Mouse (Mus musculus): ENCODE data around the gene Lao1. TPM values are rescaled to one million over a fixed set of nuclear protein-coding genes. Genes with fewer than 3 reads are reported as not detected.

Lao1 gene
- total RNA-seq (2023; ENCODE audit: inconsistent age), result not detected in 4 replicates

DNA sequence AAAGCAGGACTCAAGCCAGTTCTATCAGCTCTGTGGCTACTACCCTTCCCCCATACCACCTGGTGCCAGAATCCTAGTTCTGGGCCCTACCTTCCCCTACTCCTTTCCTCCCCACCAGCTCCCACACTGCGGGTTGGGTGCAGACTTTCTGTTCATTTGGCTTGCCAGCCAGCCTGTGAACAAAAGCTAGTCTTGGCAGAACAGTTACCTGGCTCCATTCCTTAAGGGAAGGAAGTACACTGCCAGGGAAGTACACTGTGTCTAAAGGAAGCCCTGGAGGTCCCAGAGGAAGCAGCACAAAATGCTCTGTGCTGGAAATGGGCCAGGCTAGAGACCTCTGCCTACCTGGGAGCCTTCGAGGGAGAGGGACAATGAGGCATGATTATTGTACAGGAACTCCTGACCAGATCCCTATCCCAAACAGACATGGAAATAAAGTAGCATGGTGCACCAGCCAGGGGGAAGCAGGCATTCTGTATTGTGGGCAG lies at the start of gene Lao1:
Gene Lao1 (plus strand): TSS at position 438 of the 488 bp plus-strand sequence.

DNA sequence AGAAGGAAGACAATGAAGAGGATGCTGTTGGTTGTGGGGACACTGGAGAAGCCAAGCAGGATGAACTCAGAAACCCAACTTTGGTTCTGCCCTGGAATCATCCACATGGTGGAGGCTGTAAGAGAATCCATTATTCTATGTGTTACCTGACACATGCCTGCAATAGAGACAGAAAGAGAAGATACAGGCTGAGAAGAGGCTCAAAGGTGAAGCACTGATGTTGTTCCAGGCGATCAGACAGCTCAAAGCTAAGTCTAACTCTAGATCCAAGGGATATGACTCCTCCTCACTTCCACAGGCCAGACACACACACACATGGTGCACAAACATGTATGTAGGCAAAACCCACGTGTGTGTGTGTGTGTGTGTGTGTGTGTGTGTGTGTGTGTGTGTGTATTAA lies 44.0 kb upstream of the Lao1 start, which contains the start of gene Olfr1329:
Gene Olfr1329 (minus strand): TSS at position 101 of the 400 bp plus-strand sequence.

DNA sequence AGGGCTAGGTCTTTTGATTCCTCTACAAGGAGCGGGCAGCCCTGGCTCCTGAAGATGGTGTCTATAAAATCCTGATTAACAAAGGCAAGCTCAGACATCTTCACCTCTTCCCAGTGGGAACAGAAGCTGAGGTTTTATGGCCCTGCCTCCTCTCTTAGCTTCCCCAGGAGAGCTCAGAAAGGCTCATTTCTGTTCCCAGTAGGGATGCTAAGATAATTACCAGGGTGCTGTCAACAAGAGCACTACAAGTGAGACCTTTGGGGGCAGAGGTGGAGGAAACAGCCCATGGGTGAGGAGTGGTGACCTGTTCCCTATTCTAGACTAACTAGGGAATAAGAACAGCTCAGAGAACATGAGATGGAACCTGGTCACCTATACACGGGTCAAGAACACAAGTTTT lies 22.9 kb upstream of the Lao1 start, which contains the start of gene Olfr1328:
Gene Olfr1328 (minus strand): TSS at position 101 of the 400 bp plus-strand sequence.

Other genes starting within 250 kb of the Lao1 start
- gene Olfr1340, start 241.4 kb upstream of the Lao1 start, total RNA-seq (2023; ENCODE audit: inconsistent age), result not detected in 4 replicates
- not detected in 4 replicates for gene Olfr1339, start 229.4 kb upstream of the Lao1 start, total RNA-seq (2023; ENCODE audit: inconsistent age)
- gene Olfr1338, start 202.8 kb upstream of the Lao1 start, total RNA-seq (2023; ENCODE audit: inconsistent age), result not detected in 4 replicates
- not detected in 4 replicates for gene Olfr1337, start 179.0 kb upstream of the Lao1 start, total RNA-seq (2023; ENCODE audit: inconsistent age)
- gene Olfr1335, start 151.6 kb upstream of the Lao1 start, total RNA-seq (2023; ENCODE audit: inconsistent age), result not detected in 4 replicates
- gene Olfr1333, start 125.3 kb upstream of the Lao1 start, total RNA-seq (2023; ENCODE audit: inconsistent age), result not detected in 4 replicates
- gene Olfr1331, start 96.9 kb upstream of the Lao1 start, total RNA-seq (2023; ENCODE audit: inconsistent age), result not detected in 4 replicates
- gene Olfr1330, start 73.0 kb upstream of the Lao1 start, total RNA-seq (2023; ENCODE audit: inconsistent age), result not detected in 4 replicates
- not detected in 4 replicates for gene Olfr1329, start 44.1 kb upstream of the Lao1 start, total RNA-seq (2023; ENCODE audit: inconsistent age)
- gene Olfr1328, start 23.0 kb upstream of the Lao1 start, total RNA-seq (2023; ENCODE audit: inconsistent age), result not detected in 4 replicates
- gene Slc2a1, start 147.1 kb downstream of the Lao1 start, total RNA-seq (2023; ENCODE audit: inconsistent age), result 45.6 to 51.8 TPM (median 51.3 TPM) in 4 replicates
- gene Zfp691, start 212.6 kb downstream of the Lao1 start, total RNA-seq (2023; ENCODE audit: inconsistent age), result 8.3 to 13.8 TPM (median 10.6 TPM) in 4 replicates
- 0.74 to 3.5 TPM (median 1.1 TPM) in 4 replicates for gene Ermap, start 228.4 kb downstream of the Lao1 start, total RNA-seq (2023; ENCODE audit: inconsistent age)
- 22.4 to 25.2 TPM (median 23.2 TPM) in 4 replicates for gene Svbp, start 233.7 kb downstream of the Lao1 start, total RNA-seq (2023; ENCODE audit: inconsistent age)